Mouse (Mus musculus) limb, embryonic 13.5 days (tissue): ENCODE results near the gene Dhrs9. TPM values are rescaled to one million over a fixed set of nuclear protein-coding genes. Genes with fewer than 3 reads are reported as not detected.

Experiments
- ATAC-seq: fragments of 200-750 bp; cut with Nextera tagmentation; 2 replicates; pipeline ENCODE4 v1.8.0; 2017; ENCODE audit warnings: low read depth, moderate number of reproducible peaks, moderate TSS enrichment; ENCODE audit not compliant: low FRiP score
- H3K27ac ChIP-seq: fragments of 300-500 bp; sonication (generic); 2 replicates; pipeline ENCODE4 v1.5.1; 2015; ENCODE audit warnings: inconsistent platforms, mild to moderate bottlenecking, moderate library complexity
- H3K27me3 ChIP-seq: fragments of 300-500 bp; sonication (generic); 2 replicates; pipeline ENCODE4 v1.6.1; 2015; ENCODE audit warnings: mild to moderate bottlenecking, inconsistent platforms
- H3K36me3 ChIP-seq: fragments of 300-500 bp; sonication (generic); 2 replicates; pipeline ENCODE4 v1.6.1; 2015; ENCODE audit warnings: inconsistent platforms, mild to moderate bottlenecking, moderate library complexity
- H3K4me1 ChIP-seq: fragments of 300-500 bp; sonication (generic); 2 replicates; pipeline ENCODE4 v1.6.1; 2015; ENCODE audit warnings: inconsistent platforms
- H3K4me2 ChIP-seq: fragments of 300-500 bp; sonication (generic); replicated peaks from 2 replicates; pipeline ENCODE4 v1.6.1; 2015; ENCODE audit warnings: inconsistent platforms, mild to moderate bottlenecking, moderate library complexity
- H3K4me3 ChIP-seq: fragments of 300-500 bp; sonication (generic); 2 replicates; pipeline ENCODE4 v1.5.1; 2015; ENCODE audit warnings: moderate library complexity, mild to moderate bottlenecking, inconsistent platforms
- H3K9ac ChIP-seq: fragments of 300-500 bp; sonication (generic); 2 replicates; pipeline ENCODE4 v1.6.1; 2015; ENCODE audit warnings: mild to moderate bottlenecking, inconsistent platforms
- H3K9me3 ChIP-seq: fragments of 300-500 bp; sonication (generic); 2 replicates; pipeline ENCODE4 v1.6.1; 2016; ENCODE audit warnings: inconsistent platforms
- WGBS: fragments of 180-500 bp; shearing (Covaris S2); methylation state at CpG from one replicate; pipeline ENCODE4 v1.1.7; 2015; 5-methylcytosine and 5-hydroxymethylcytosine counted together
- polyA plus RNA-seq: library from polyadenylated mRNA; unstranded; fragments of >200 nt; fragmentation: Nextera tagmentation; extraction: Ambion mirVana; gene quantifications from 2 replicates; pipeline ENCODE4 v1.2.1, GENCODE M21; 2015

The Dhrs9 gene
- polyA plus RNA-seq, 1 experiment from 2014 or later: not detected

- Histone ChIP-seq H3K4me3 (no peak overlapping the region), H3K4me2 (no peak overlapping the region), H3K36me3 (no peaks in the 10 kb centered on the region), H3K27me3 (no peaks in the 10 kb centered on the region), H3K9me3 (no peaks in the 10 kb centered on the region), H3K9ac (no peak overlapping the region), H3K27ac (no peak overlapping the region), H3K4me1 (no peaks in the 10 kb centered on the region)
- no peak for ATAC-seq
- 84% methylated on average over 10 of the region's 10 CpGs for WGBS
Measured at GRCm38 (mm10) chr2:69427141-69427540, 46.9 kb downstream of the Dhrs9 start.

GRCm38 (mm10) chr2:69428116-69428515 lies 47.9 kb downstream of the Dhrs9 start:
- peak; percentile 51; the same call in 1 of the 2 replicates for ATAC-seq
- WGBS: 29% methylated on average over 3 of the region's 3 CpGs

GRCm38 (mm10) chr2:69441656-69442055 lies 61.4 kb downstream of the Dhrs9 start:
- Histone ChIP-seq H3K27me3 (no peaks in the 10 kb centered on the region), H3K4me1 (no peaks in the 10 kb centered on the region), H3K4me3 (no peak overlapping the region), H3K36me3 (no peaks in the 10 kb centered on the region), H3K4me2 (no peak overlapping the region), H3K9ac (no peak overlapping the region), H3K9me3 (no peaks in the 10 kb centered on the region), H3K27ac (no peak overlapping the region)
- 64% methylated on average over 3 of the region's 3 CpGs for WGBS
- ATAC-seq: no peak

More at GRCm38 (mm10) chr2:69428116-69428515, 47.9 kb downstream of the Dhrs9 start:
- no peaks in the 10 kb centered on the region for H3K36me3 ChIP-seq
- H3K4me2 ChIP-seq: no peak overlapping the region
- H3K9me3 ChIP-seq: no peaks in the 10 kb centered on the region
- H3K9ac ChIP-seq: no peak overlapping the region
- no peak overlapping the region for H3K27ac ChIP-seq
- no peaks in the 10 kb centered on the region for H3K27me3 ChIP-seq
- H3K4me3 ChIP-seq: no peak overlapping the region
- no peaks in the 10 kb centered on the region for H3K4me1 ChIP-seq

- no peak for ATAC-seq
- H3K9ac ChIP-seq: no peak overlapping the region
- WGBS: 75% methylated on average over 4 of the region's 4 CpGs
- H3K4me1 ChIP-seq: no peaks in the 10 kb centered on the region
- no peaks in the 10 kb centered on the region for H3K36me3 ChIP-seq
- H3K4me2 ChIP-seq: no peak overlapping the region
- H3K27me3 ChIP-seq: no peaks in the 10 kb centered on the region
- no peaks in the 10 kb centered on the region for H3K9me3 ChIP-seq
- H3K27ac ChIP-seq: no peak overlapping the region
- no peak overlapping the region for H3K4me3 ChIP-seq
Measured at GRCm38 (mm10) chr2:69445896-69446472, 65.7 kb downstream of the Dhrs9 start.

GRCm38 (mm10) chr2:69448581-69448980 lies 68.3 kb downstream of the Dhrs9 start:
- no peak for ATAC-seq
- Histone ChIP-seq H3K4me3 (no peak overlapping the region), H3K36me3 (no peaks in the 10 kb centered on the region), H3K4me2 (no peak overlapping the region), H3K27me3 (no peaks in the 10 kb centered on the region), H3K9me3 (no peaks in the 10 kb centered on the region), H3K9ac (no peak overlapping the region), H3K4me1 (no peaks in the 10 kb centered on the region), H3K27ac (no peak overlapping the region)
- 87% methylated on average over 4 of the region's 4 CpGs for WGBS

GRCm38 (mm10) chr2:69451128-69451527 lies 70.9 kb downstream of the Dhrs9 start:
- WGBS: 85% methylated on average over 5 of the region's 5 CpGs
- no peak for ATAC-seq
- Histone ChIP-seq H3K9me3 (no peaks in the 10 kb centered on the region), H3K9ac (no peak overlapping the region), H3K4me1 (no peaks in the 10 kb centered on the region), H3K4me2 (no peak overlapping the region), H3K27ac (no peak overlapping the region), H3K4me3 (no peak overlapping the region), H3K27me3 (no peaks in the 10 kb centered on the region), H3K36me3 (no peaks in the 10 kb centered on the region)

Other genes starting within 250 kb of the Dhrs9 start
- 0.92 and 1.1 TPM in 2 replicates for gene Nostrin, start 244.6 kb upstream of the Dhrs9 start, polyA plus RNA-seq
- 156 and 166 TPM in 2 replicates for gene Spc25, start 174.3 kb upstream of the Dhrs9 start, polyA plus RNA-seq
- gene G6pc2, start 169.4 kb upstream of the Dhrs9 start, polyA plus RNA-seq: not detected in 2 replicates
- not detected in 2 replicates for gene Abcb11, start 37.8 kb upstream of the Dhrs9 start, polyA plus RNA-seq
- gene Lrp2, start 205.6 kb downstream of the Dhrs9 start, polyA plus RNA-seq: 0.04 TPM in 1 of 2 replicates, not detected in the other